Mouse (Mus musculus) thymus, adult 2 months (tissue): ENCODE results near the gene Ccdc88c.

Experiments used
- CTCF ChIP-seq: fragments of 200-500 bp; IDR thresholded peaks from 2 replicates; pipeline ENCODE4 v1.5.1; 2012; ENCODE audit warnings: mild to moderate bottlenecking, control low read depth, low read length, moderate library complexity, borderline replicate concordance; ENCODE audit not compliant: control insufficient read depth, poor library complexity, insufficient read depth; ENCODE audit errors: extremely low read depth
- POLR2A ChIP-seq: fragments of 200-500 bp; IDR thresholded peaks from 2 replicates; pipeline ENCODE4 v1.6.1; 2012; ENCODE audit warnings: mild to moderate bottlenecking, low read length, control low read depth, moderate library complexity; ENCODE audit not compliant: control insufficient read depth, poor library complexity, insufficient read depth; ENCODE audit errors: extremely low read depth

DNA sequence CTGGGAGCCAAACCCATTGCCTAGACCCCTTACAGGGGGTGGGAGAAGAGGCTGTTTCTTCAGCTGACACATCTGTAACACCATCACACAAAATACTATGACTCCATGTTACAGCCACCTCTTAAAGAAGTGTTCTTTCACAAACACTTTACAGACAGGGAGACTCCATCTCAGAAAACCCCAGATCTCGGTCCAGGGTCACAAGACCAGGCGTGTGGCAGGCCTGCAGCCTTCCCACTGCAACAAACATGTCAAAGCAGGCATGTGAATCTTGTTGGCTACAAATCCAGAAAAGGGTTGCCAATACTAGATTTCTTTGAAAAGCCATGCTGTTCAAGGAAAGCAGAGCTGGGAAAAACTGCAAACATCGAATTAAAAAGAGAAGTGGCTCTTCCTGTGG lies 87.5 kb downstream of the Ccdc88c start:
- no peak for TF ChIP-seq CTCF
- TF ChIP-seq POLR2A: no peak
